ENCODE assay signal across 25 mouse cellular contexts in genomic region chr1:44022656-44023055, GRCm38 (mm10). TPM values are rescaled to one million over a fixed set of nuclear protein-coding genes. Genes with fewer than 3 reads are reported as not detected.
DNase-seq lines count a peak whose midpoint lies in the region; ATAC-seq and TF ChIP-seq lines count a peak whose summit lies in the region.
"Had no signal": no experiment of that assay in that cellular context is flagged by ENCODE, and none has a peak within 500 bp of the region (broad histone marks: within the 10 kb centered on the region; RNA-seq: fewer than 3 reads in every experiment).

No protein-coding gene starts in this region.

- H3ac ChIP-seq in myocyte (ENCODE audit: control insufficient read depth, insufficient read length), result no peak overlapping the region

- H3K36me3 ChIP-seq in myocyte (ENCODE audit: control insufficient read depth, insufficient read depth), result no peaks in the 10 kb centered on the region
- no peaks in the 10 kb centered on the region for H3K36me3 ChIP-seq in midbrain, embryonic 14.5 days (ENCODE audit: control insufficient read depth, insufficient read depth, low read length)
- H3K36me3 ChIP-seq: embryonic facial prominence, embryonic 10.5 days; embryonic facial prominence, embryonic 12.5 days; G1E had no signal

- no peak overlapping the region for H3K27ac ChIP-seq in midbrain, embryonic 14.5 days (replicated peaks; ENCODE audit: low read depth, low read length)
- H3K27ac ChIP-seq: embryonic facial prominence, embryonic 10.5 days; embryonic facial prominence, embryonic 12.5 days; forebrain, embryonic 13.5 days had no signal

- no peaks in the 10 kb centered on the region for H3K27me3 ChIP-seq in myocyte (ENCODE audit: control insufficient read depth, insufficient read depth, insufficient read length)
- H3K27me3 ChIP-seq in midbrain, embryonic 14.5 days (ENCODE audit: control insufficient read depth, insufficient read depth, low read length), result no peaks in the 10 kb centered on the region
- H3K27me3 ChIP-seq: embryonic facial prominence, embryonic 12.5 days; forebrain, embryonic 13.5 days; Patski had no signal

- no peak overlapping the region for H3K9ac ChIP-seq in midbrain, embryonic 14.5 days (replicated peaks; ENCODE audit: low read length)
- H3K9ac ChIP-seq: embryonic facial prominence, embryonic 12.5 days; forebrain, embryonic 13.5 days had no signal

- no peak overlapping the region for H3K4me3 ChIP-seq in myocyte
- no peak overlapping the region for H3K4me3 ChIP-seq in midbrain, embryonic 14.5 days (replicated peaks; ENCODE audit: low read depth, low read length)
- H3K4me3 ChIP-seq: embryonic facial prominence, embryonic 10.5 days; embryonic facial prominence, embryonic 12.5 days; forebrain, embryonic 13.5 days had no signal

- no peak overlapping the region for H3K4me2 ChIP-seq in myocyte (ENCODE audit: low read depth)
- H3K4me2 ChIP-seq in midbrain, embryonic 14.5 days (ENCODE audit: low read length), result no peak overlapping the region
- H3K4me2 ChIP-seq: embryonic facial prominence, embryonic 12.5 days; forebrain, embryonic 13.5 days had no signal

- 97% methylated on average over 1 of the region's 1 CpGs for WGBS in midbrain, embryonic 14.5 days

- TF ChIP-seq POLR2A in myocyte (IDR thresholded peaks at IDR 0.05; ENCODE audit: insufficient read length, low read depth), result no peak

- no peaks in the 10 kb centered on the region for H3K9me3 ChIP-seq in midbrain, embryonic 14.5 days (ENCODE audit: control insufficient read depth, low read length)
- H3K9me3 ChIP-seq: embryonic facial prominence, embryonic 10.5 days; embryonic facial prominence, embryonic 12.5 days; forebrain, embryonic 13.5 days; G1E had no signal

- peak; percentile 75 for DNase-seq in gastrocnemius, adult 18-20 months (ENCODE audit: low spot score)
- no peak for DNase-seq in gastrocnemius, postnatal 36 days
- peak; percentile 22 to 30 for DNase-seq in gastrocnemius, adult 8-10 months (ENCODE audit: low spot score in 2 of 2)
- no peak for DNase-seq in gastrocnemius, postnatal 4 days (ENCODE audit: low spot score in 2 of 2)
- no peak for DNase-seq in kidney, adult 18-20 months
- DNase-seq in midbrain, embryonic 14.5 days, result no peak
- DNase-seq: adrenal gland, adult 8-10 months; adrenal gland, postnatal 14 days; adrenal gland, postnatal 36 days; B cell, adult 2 months; cerebellum, adult 11-12 months; cerebellum, adult 2 months; cerebellum, adult 9-10 months; cerebellum, postnatal 10 days; cerebellum, postnatal 25 days had no signal

- intact Hi-C loops in gastrocnemius, postnatal 36 days (cut with DNase I), result no loop called here

- H3K79me2 ChIP-seq in myocyte (ENCODE audit: control insufficient read depth, insufficient read depth), result no peaks in the 10 kb centered on the region

- no peaks in the 10 kb centered on the region for H3K4me1 ChIP-seq in midbrain, embryonic 14.5 days (ENCODE audit: control insufficient read depth, insufficient read depth, low read length)
- H3K4me1 ChIP-seq: embryonic facial prominence, embryonic 10.5 days; embryonic facial prominence, embryonic 12.5 days; forebrain, embryonic 13.5 days had no signal

- ATAC-seq in midbrain, embryonic 14.5 days (ENCODE audit: low FRiP score, low TSS enrichment), result no peak
- ATAC-seq: activated CD4-positive, CD25-positive, alpha-beta regulatory T cell, adult 4 months; CD4-positive, CD25-positive, alpha-beta regulatory T cell, adult 4 months; forebrain, embryonic 13.5 days; Patski had no signal

TF ChIP-seq in myocyte, 11 proteins besides CTCF, POLR2A, EP300 and RAD21:
- no peak for TF ChIP-seq E2F4 (IDR thresholded peaks at IDR 0.05; ENCODE audit: insufficient read depth)
- no peak for TF ChIP-seq CEBPB (IDR thresholded peaks at IDR 0.05; ENCODE audit: insufficient read depth, poor library complexity, severe bottlenecking)
- TF ChIP-seq MAX (IDR thresholded peaks at IDR 0.05; ENCODE audit: low read depth), result no peak
- TF ChIP-seq MYOG (IDR thresholded peaks at IDR 0.05; ENCODE audit: control insufficient read depth in 1 of 3, insufficient read depth in 1 of 3, insufficient read length in 2 of 3, low read depth in 2 of 3), result peak in 2 of 3 experiments; percentile 5 to 83
- no peak for TF ChIP-seq SRF (IDR thresholded peaks at IDR 0.05; ENCODE audit: control insufficient read depth, insufficient read length, low read depth)
- TF ChIP-seq POLR2AphosphoS2 (IDR thresholded peaks at IDR 0.05; ENCODE audit: insufficient read length, low read depth), result no peak
- peak in 2 of 3 experiments; percentile 43 to 65 for TF ChIP-seq MYOD1 (IDR thresholded peaks at IDR 0.05; ENCODE audit: control insufficient read depth in 1 of 3, insufficient read length in 2 of 3, low read depth in 2 of 3)

RNA-seq across cellular contexts. Expression of gene Mettl21c, which starts 2.8 kb away (rescaled TPM):
- 10 to 100 TPM; 49.5 to 76.8 TPM for total RNA-seq in gastrocnemius, adult 18-20 months (2021)
- 100 to 1,000 TPM; 109 to 134 TPM for total RNA-seq in gastrocnemius, postnatal 36 days (2021)
- total RNA-seq in gastrocnemius, adult 8-10 months (2022), result 10 to 100 TPM; 43.6 to 69.2 (median 60.8) TPM
- total RNA-seq in gastrocnemius, postnatal 4 days (2021), result 10 to 100 TPM; 68.3 to 69.4 TPM
- 0.05 TPM for polyA plus RNA-seq in myocyte (2012; fragmentation: generic; extraction: Trizol)
- polyA plus RNA-seq in midbrain, embryonic 14.5 days (2014; fragmentation: Nextera tagmentation; extraction: Ambion mirVana), result 1.6 and 2.1 TPM in 2 replicates
- total RNA-seq: adrenal gland, adult 18-20 months; adrenal gland, postnatal 14 days; adrenal gland, postnatal 36 days had no signal
- polyA plus RNA-seq: cerebellum, adult 2 months; G1E had no signal

RNA-seq across cellular contexts. Expression of gene Gm8251, which starts 39.1 kb away (rescaled TPM):
- total RNA-seq in gastrocnemius, adult 18-20 months (2021), result not detected
- total RNA-seq in gastrocnemius, postnatal 36 days (2021), result not detected
- not detected for total RNA-seq in gastrocnemius, adult 8-10 months (2022)
- total RNA-seq in gastrocnemius, postnatal 4 days (2021), result not detected
- polyA plus RNA-seq in myocyte (2012; fragmentation: generic; extraction: Trizol), result not detected
- polyA plus RNA-seq in midbrain, embryonic 14.5 days (2014; fragmentation: Nextera tagmentation; extraction: Ambion mirVana), result 0.05 and 0.08 TPM in 2 replicates
- total RNA-seq: adrenal gland, postnatal 14 days had no signal
- polyA plus RNA-seq: cortical plate, adult 2 months had no signal

Comparison
In these comparisons a context has a peak if more than half of its experiments do, and no peak if none do; other contexts are left out.
1. DNase-seq: peak in gastrocnemius, adult 18-20 months (single experiment) and gastrocnemius, adult 8-10 months (2 of 2); none in gastrocnemius, postnatal 36 days (0 of 2), gastrocnemius, postnatal 4 days (0 of 2), kidney, adult 18-20 months (single experiment) and midbrain, embryonic 14.5 days (single experiment).